Mouse (Mus musculus): Measurements from ENCODE around the gene Ppt1. TPM values are rescaled to one million over a fixed set of nuclear protein-coding genes. Genes with fewer than 3 reads are reported as not detected.
A peak's percentile ranks its signal among the peaks of the same experiment; 100 is the strongest.

Ppt1 gene
- polyA plus RNA-seq, 1 experiment = 61.9 TPM

- TF ChIP-seq POLR2A (IDR thresholded peaks at IDR 0.05; ENCODE audit: borderline replicate concordance, extremely low read depth, insufficient read depth, insufficient read length, poor library complexity, severe bottlenecking) (no peak), CTCF (IDR thresholded peaks at IDR 0.05; ENCODE audit: borderline replicate concordance, extremely low read depth, insufficient read depth, insufficient read length) (no peak)
- no peak for DNase-seq (ENCODE audit: low read depth)
Observed at GRCm38 (mm10) chr4:122886579-122887254, 50.7 kb downstream of the Ppt1 start.

DNA sequence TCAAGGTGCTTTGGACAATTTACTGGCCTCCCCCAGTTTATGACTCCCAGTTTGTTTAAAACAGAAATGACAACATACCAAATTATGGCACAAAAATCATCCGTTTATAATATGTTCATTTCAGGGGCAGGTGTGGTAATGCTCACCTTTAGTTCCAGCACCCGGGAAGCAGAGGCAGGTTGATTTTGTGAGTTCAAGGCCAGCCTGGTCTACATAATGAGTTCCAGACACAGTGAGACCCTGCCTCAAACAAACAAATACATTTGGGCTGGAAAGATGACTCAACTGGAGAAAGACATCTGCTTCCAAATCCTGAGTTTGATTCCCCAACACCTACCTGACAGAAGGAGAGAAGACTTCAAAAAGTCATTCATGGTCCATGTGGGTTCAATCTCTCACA lies 51.3 kb downstream of the Ppt1 start:
- TF ChIP-seq CTCF (IDR thresholded peaks at IDR 0.05; ENCODE audit: borderline replicate concordance, extremely low read depth, insufficient read depth, insufficient read length) (no peak), POLR2A (IDR thresholded peaks at IDR 0.05; ENCODE audit: borderline replicate concordance, extremely low read depth, insufficient read depth, insufficient read length, poor library complexity, severe bottlenecking) (no peak)
- no peak for DNase-seq (ENCODE audit: low read depth)

- peak; percentile 96 for DNase-seq (ENCODE audit: low read depth)
- TF ChIP-seq POLR2A (IDR thresholded peaks at IDR 0.05; ENCODE audit: borderline replicate concordance, extremely low read depth, insufficient read depth, insufficient read length, poor library complexity, severe bottlenecking) (no peak), CTCF (IDR thresholded peaks at IDR 0.05; ENCODE audit: borderline replicate concordance, extremely low read depth, insufficient read depth, insufficient read length) (no peak)
Observed at GRCm38 (mm10) chr4:122890881-122891481, 54.9 kb downstream of the Ppt1 start.

DNA sequence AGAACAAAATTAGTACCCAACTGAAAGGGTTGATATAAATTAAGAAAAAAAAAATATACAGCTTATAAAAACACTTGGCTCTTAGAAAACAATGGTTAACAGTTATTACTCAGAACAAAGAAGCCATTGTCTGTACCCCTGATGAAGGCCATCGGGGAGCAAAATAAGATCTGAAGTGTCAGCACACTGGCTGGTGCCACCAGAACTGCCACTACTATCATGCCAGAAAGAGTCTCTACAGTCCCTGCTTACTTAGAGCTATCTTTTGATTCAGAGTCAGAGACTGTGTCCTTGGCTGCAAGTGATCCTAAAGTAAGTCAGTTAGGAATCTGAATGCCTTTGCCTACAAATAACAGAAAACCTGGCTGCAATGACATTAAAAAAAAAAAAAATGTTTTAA lies 55.6 kb downstream of the Ppt1 start:
- no peak for TF ChIP-seq CTCF (IDR thresholded peaks at IDR 0.05; ENCODE audit: borderline replicate concordance, extremely low read depth, insufficient read depth, insufficient read length)
- no peak for TF ChIP-seq POLR2A (IDR thresholded peaks at IDR 0.05; ENCODE audit: borderline replicate concordance, extremely low read depth, insufficient read depth, insufficient read length, poor library complexity, severe bottlenecking)
- DNase-seq (ENCODE audit: low read depth) = peak; percentile 39

- DNase-seq (ENCODE audit: low read depth) = no peak
- TF ChIP-seq POLR2A (IDR thresholded peaks at IDR 0.05; ENCODE audit: borderline replicate concordance, extremely low read depth, insufficient read depth, insufficient read length, poor library complexity, severe bottlenecking) (no peak), CTCF (IDR thresholded peaks at IDR 0.05; ENCODE audit: borderline replicate concordance, extremely low read depth, insufficient read depth, insufficient read length) (no peak)
Observed at GRCm38 (mm10) chr4:122892157-122892556, 56.1 kb downstream of the Ppt1 start.

- TF ChIP-seq CTCF (IDR thresholded peaks at IDR 0.05; ENCODE audit: borderline replicate concordance, extremely low read depth, insufficient read depth, insufficient read length) = no peak
- no peak for TF ChIP-seq POLR2A (IDR thresholded peaks at IDR 0.05; ENCODE audit: borderline replicate concordance, extremely low read depth, insufficient read depth, insufficient read length, poor library complexity, severe bottlenecking)
- no peak for DNase-seq (ENCODE audit: low read depth)
Observed at GRCm38 (mm10) chr4:122897750-122898149, 61.7 kb downstream of the Ppt1 start.

DNA sequence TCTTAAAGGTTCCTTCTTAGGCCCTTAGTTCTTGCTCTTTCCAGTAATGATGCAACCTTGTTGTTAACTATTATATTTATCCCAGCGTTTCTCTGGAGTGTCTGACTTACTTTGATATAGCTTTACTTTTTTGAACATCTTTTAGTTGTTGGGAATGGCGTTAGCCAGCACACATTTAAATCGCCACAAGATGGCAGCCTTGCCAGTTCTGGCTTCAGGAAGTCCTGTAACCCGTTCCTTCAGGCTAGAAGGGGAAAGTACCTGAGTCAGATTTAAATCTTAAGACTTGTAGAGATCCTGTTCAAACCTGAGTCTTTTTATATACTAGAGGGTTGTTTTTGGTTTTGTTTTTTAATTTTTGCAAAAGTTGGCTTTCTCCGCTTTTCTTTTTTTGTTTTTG lies 62.3 kb downstream of the Ppt1 start:
- DNase-seq (ENCODE audit: low read depth) = peak; percentile 87
- TF ChIP-seq CTCF (IDR thresholded peaks at IDR 0.05; ENCODE audit: borderline replicate concordance, extremely low read depth, insufficient read depth, insufficient read length) (peak; percentile 81), POLR2A (IDR thresholded peaks at IDR 0.05; ENCODE audit: borderline replicate concordance, extremely low read depth, insufficient read depth, insufficient read length, poor library complexity, severe bottlenecking) (no peak)

GRCm38 (mm10) chr4:122902156-122902555 lies 66.1 kb downstream of the Ppt1 start:
- no peak for DNase-seq (ENCODE audit: low read depth)

GRCm38 (mm10) chr4:122903709-122904108 lies 67.7 kb downstream of the Ppt1 start:
- TF ChIP-seq CTCF (IDR thresholded peaks at IDR 0.05; ENCODE audit: borderline replicate concordance, extremely low read depth, insufficient read depth, insufficient read length) = no peak
- TF ChIP-seq POLR2A (IDR thresholded peaks at IDR 0.05; ENCODE audit: borderline replicate concordance, extremely low read depth, insufficient read depth, insufficient read length, poor library complexity, severe bottlenecking) = no peak
- DNase-seq (ENCODE audit: low read depth) = no peak

More at GRCm38 (mm10) chr4:122902156-122902555, 66.1 kb downstream of the Ppt1 start:
- TF ChIP-seq POLR2A (IDR thresholded peaks at IDR 0.05; ENCODE audit: borderline replicate concordance, extremely low read depth, insufficient read depth, insufficient read length, poor library complexity, severe bottlenecking) (no peak), CTCF (IDR thresholded peaks at IDR 0.05; ENCODE audit: borderline replicate concordance, extremely low read depth, insufficient read depth, insufficient read length) (peak; percentile 29; the same call in 1 of the 2 replicates)

DNA sequence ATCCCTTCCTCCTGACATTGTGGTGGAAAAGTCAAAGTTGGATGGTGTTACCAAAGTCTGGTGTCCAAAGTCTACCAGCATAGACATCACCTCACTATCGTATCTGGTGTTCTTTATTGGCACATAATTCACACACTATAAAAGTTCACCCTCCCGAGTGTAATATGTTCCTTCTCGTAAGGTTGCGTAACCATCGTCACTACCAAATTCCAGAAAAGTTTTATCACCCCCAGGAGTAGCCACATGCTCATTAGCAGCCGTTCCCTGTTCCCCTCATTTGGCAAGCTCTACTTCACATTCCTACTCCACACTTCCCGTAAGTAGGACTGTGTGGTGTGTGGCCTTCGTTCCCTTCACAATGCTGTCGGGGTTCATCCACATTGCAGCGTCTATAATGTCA lies 69.3 kb downstream of the Ppt1 start:
- no peak for TF ChIP-seq POLR2A (IDR thresholded peaks at IDR 0.05; ENCODE audit: borderline replicate concordance, extremely low read depth, insufficient read depth, insufficient read length, poor library complexity, severe bottlenecking)
- no peak for TF ChIP-seq CTCF (IDR thresholded peaks at IDR 0.05; ENCODE audit: borderline replicate concordance, extremely low read depth, insufficient read depth, insufficient read length)
- no peak for DNase-seq (ENCODE audit: low read depth)

Other genes starting within 250 kb of the Ppt1 start
- gene 9530002B09Rik, start 147.0 kb upstream of the Ppt1 start, polyA plus RNA-seq (2012; rRNA removed) = not detected in 2 replicates
- gene Cap1, start 49.8 kb downstream of the Ppt1 start, polyA plus RNA-seq (2012; rRNA removed) = 62.8 and 106 TPM in 2 replicates
- 44.7 and 51.8 TPM in 2 replicates for gene Mfsd2a, start 124.9 kb downstream of the Ppt1 start, polyA plus RNA-seq (2012; rRNA removed)
- gene Mycl, start 159.4 kb downstream of the Ppt1 start, polyA plus RNA-seq (2012; rRNA removed) = 85.4 and 95.3 TPM in 2 replicates
- 19.5 and 20.4 TPM in 2 replicates for gene Trit1, start 180.4 kb downstream of the Ppt1 start, polyA plus RNA-seq (2012; rRNA removed)

All from brain, embryonic 14.5 days (tissue).